Mouse (Mus musculus) naive thymus-derived CD4-positive, alpha-beta T cell, adult 2 months (primary cell): ENCODE data around the gene Gm10375.
"Not testable (repeated sequence)": the region's sequence is repeated elsewhere in the genome, so short reads cannot be mapped to it uniquely, and the experiment has no call there.

Experiments
- DNase-seq: peaks from one replicate; pipeline ENCODE4 v3.0.0-alpha.2; 2011; ENCODE audit warnings: low read depth

The Gm10375 gene

DNA sequence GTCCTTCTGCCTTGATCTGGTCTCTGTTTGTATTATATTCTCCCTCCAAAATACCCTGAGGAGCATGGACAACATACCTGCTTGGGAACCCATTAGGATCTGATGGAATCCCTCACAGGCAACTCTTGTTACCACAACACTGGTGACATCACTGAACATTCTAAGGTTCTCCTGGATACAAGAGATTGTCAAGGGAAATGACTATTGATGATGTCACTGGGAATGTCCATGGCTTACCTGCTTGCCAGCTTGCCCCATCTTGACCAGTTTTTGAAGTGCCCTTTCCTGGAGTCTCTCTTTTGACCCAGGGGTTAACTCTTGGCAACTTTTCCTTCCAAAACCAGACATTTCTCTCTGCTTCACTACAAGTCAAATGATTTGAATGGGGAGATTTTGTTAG, at the start of gene Gm10375:
TSS of gene Gm10375 (minus strand) at position 101 of the 400 bp plus-strand sequence.
- not testable (repeated sequence) for DNase-seq

DNA sequence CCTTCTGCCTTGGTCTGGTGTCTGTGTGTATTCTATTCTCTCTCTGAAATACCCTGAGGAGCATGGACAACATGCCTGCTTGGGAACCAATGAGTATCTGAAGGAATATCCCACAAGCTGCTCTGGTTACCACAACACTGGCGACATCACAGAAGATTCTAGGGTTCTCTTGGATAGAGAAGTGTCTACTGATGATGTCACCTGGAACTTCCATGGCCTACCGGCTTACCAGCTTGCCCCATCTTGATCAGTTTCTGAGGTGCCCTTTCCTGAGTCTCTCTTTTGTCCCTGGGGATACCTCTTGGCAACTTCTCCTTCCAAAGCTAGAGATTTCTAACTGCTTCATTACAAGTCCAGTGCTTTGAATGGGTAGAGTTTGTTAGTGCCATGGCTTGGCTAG, 28.8 kb downstream of the Gm10375 start, which contains the start of gene Gm17654:
TSS of gene Gm17654 (minus strand) at position 101 of the 400 bp plus-strand sequence.
- not testable (repeated sequence) for DNase-seq

DNA sequence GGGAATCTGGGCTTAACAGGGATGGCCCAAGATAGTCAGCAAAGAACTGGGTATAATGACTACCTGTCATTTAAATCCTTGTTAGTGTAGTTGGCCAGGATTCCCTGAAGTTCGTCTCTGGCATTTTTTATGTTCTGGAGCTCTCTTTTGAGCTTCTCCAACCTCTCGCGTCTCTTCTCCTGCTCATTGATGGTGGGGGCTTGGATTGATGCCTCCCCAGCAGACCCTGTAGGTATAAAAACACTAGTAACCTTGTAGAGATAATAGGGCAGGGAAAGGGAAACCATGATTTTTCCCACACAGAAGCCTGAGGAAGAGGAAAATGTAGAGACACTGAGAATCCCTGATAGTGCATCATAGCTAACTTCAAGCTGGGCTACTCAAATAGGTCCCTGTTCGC, 29.8 kb downstream of the Gm10375 start:
- DNase-seq = not testable (repeated sequence)
